Mouse (Mus musculus) E14TG2a.4 (cell line): Measurements from ENCODE around the gene Syncrip.

Experiments used
- CTCF ChIP-seq: conservative IDR thresholded peaks from 2 replicates; pipeline ENCODE4 v1.5.1; 2014; ENCODE audit warnings: low read length
- NANOG ChIP-seq: IDR thresholded peaks from 2 replicates; pipeline ENCODE4 v1.6.1; 2014; ENCODE audit warnings: borderline replicate concordance, low read length, mixed read lengths
- POU5F1 ChIP-seq: IDR thresholded peaks from 2 replicates; pipeline ENCODE4 v1.6.1; 2014; ENCODE audit warnings: low read length, borderline replicate concordance

- TF ChIP-seq CTCF (no peak), NANOG (no peak), POU5F1 (no peak)
Measured at GRCm38 (mm10) chr9:88516361-88516995, 34.1 kb upstream of the Syncrip start.
